Mouse (Mus musculus) cerebellum, postnatal 10 days (tissue): Measurements from ENCODE around the gene Rapgef5.
A peak's percentile ranks its signal among the peaks of the same experiment; 100 is the strongest.

Source experiments
- DNase-seq, 2 experiments: peaks; one replicate each; pipeline ENCODE4 v3.0.0; 2021; ENCODE audit warnings: mixed read lengths in 2 of 2

Rapgef5 gene

DNA sequence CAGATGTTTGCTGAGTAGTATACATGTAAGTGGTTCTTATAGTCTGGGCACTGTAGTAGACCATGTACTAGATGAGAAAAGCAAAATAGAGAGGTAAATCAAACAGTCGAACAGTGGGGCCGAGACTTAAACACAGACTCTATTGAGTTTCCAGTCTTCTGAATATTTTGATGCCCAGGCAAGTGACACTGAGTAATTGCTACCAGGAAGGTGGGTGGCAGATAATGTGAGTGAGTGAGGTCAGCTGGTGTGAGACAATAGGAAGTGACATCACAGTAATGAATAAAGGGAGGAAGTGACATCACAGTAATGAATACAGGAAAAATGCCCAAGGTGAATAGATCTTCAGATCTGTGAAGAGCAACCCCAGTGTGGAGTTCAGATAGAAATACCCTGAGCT, at the start of gene Rapgef5:
Gene Rapgef5 (plus strand): TSS at position 301 of the 400 bp plus-strand sequence.
- DNase-seq = no peak

- no peak for DNase-seq
These were observed 48.0 kb upstream of the Rapgef5 start for GRCm38 (mm10) chr12:117468329-117468728.

DNA sequence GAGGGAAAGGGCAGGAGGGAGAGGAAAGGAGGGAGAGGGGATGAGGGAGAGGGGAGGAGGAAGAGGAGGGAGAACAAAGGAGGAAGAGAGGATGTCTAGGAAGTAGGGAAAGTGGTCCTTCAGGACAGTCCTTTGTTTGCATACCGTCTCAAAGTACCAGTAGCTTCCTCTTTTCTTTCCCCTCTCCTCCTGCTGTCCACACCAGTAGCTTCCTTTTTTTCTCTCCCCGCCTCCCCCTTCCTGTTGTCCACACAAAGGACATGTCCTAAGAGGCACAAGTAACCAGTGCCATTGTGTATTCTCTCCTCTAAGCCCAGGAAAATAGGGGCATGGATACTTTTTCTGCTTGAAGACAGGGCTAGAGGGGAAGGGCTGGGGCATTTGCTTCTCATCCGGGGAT, 37.3 kb upstream of the Rapgef5 start:
- no peak for DNase-seq

DNA sequence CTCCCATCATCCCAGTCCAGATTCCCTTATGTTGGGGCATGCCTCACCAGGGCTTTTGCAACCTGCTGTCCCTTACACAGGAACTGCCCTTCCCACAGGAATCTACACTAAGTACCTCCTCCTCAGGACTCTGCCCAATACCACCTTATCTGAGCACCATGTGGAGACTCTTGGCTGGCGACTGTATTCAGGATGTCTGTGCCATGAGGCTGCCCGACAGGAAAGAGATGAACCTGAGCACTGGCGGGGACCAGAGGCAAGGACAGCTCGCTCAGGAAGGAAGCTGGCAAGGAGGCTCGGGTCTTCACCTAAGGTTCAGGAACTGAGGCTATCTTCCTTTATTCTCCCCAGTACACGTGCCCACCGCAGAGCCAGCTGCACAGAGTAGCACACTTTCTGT, 36.6 kb upstream of the Rapgef5 start:
- peak; percentile 15 to 22 for DNase-seq

GRCm38 (mm10) chr12:117480958-117481357, 35.3 kb upstream of the Rapgef5 start:
- no peak for DNase-seq

DNA sequence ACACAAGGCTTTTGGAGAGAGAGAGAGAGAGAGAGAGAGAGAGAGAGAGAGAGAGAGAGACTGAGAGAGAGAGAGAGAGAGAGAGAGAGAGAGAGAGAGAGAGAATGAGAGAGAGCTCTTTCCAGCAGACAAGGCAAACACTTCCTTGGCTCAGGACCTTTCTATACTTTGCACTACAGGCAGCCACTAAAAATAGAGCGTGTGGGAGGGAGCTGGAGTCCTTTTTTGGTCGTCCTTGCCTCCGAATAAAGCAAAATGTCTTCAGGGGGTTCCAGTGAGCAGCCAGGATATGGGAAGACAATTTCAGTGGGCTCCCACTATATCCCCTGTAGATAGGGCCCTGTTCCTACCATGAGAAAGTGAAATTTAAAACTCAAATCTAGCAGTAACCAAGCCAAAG, 33.6 kb upstream of the Rapgef5 start:
- DNase-seq = peak in 1 of 2 experiments; percentile 18

- DNase-seq = peak; percentile 16 to 27
These were observed 29.9 kb upstream of the Rapgef5 start for GRCm38 (mm10) chr12:117486118-117487057.

- no peak for DNase-seq
These were observed 19.6 kb upstream of the Rapgef5 start for GRCm38 (mm10) chr12:117496501-117497176.

DNA sequence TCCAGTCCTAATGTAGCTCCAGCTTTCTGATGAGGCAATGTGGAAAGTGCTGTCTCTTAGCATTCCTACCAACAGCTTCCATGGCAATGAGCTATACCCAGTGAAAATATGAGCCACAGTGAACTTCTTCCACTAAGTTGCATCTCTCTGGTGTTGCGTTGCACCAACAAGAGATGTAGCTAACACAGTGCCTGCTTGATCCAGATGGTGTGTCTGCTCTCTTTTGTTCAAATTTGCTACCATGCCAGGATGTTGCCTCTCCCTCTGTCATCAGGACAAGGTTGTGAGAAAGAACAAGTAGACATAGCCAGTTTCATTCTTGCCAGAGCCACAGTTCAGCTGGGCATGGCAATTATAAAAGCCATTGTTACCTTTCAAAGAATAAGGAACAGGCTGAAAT, 18.9 kb upstream of the Rapgef5 start:
- no peak for DNase-seq

- DNase-seq = no peak
These were observed 17.0 kb upstream of the Rapgef5 start for GRCm38 (mm10) chr12:117499242-117499641.

- DNase-seq = no peak
These were observed 15.1 kb upstream of the Rapgef5 start for GRCm38 (mm10) chr12:117501180-117501579.

GRCm38 (mm10) chr12:117502834-117503233, 13.4 kb upstream of the Rapgef5 start:
- DNase-seq = no peak

- no peak for DNase-seq
These were observed 11.1 kb upstream of the Rapgef5 start for GRCm38 (mm10) chr12:117505163-117505562.

DNA sequence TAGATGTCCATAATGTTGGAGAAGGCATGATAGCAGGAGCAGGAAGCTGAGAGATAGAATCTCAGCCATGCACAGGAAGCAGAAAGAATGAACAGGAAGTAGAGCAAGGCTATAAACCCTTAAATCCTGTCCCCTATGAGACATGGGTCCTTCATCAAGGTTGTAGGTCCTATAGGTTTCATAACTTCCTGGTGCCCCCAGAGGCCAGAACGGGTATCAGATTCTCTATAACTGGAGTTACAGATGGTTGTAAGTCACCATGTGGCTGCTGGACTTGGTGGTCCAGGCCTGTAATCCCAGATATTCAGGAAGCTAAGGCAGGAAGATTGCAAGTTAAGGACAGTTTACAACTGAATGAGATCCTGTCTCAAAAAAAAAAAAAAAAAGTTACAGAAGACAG, 8.5 kb upstream of the Rapgef5 start:
- no peak for DNase-seq

GRCm38 (mm10) chr12:117509919-117510318, 6.4 kb upstream of the Rapgef5 start:
- DNase-seq = no peak

DNA sequence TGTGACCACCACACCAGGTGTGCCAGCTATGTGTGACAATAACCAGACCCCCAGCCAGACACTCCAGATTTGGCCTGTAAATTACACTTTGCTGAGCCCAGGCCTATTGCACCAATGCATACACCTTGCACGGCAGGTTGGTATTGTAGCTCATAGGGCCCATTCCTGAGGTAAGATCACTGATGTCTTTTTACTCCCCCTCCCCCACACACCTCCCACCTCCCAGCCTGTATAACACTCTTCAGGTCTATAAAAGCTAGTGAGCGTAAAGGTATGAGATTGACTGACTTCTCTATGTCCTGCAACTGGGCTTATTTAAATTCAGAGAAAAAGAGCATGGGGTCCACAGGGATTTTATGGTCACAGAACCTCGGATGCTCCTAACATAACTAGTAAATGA, 3.8 kb upstream of the Rapgef5 start:
- no peak for DNase-seq

- DNase-seq = no peak
These were observed 2.9 kb upstream of the Rapgef5 start for GRCm38 (mm10) chr12:117513150-117513932.

GRCm38 (mm10) chr12:117517275-117517936, 1.1 kb downstream of the Rapgef5 start:
- DNase-seq = no peak

GRCm38 (mm10) chr12:117524311-117525013, 8.2 kb downstream of the Rapgef5 start:
- no peak for DNase-seq

DNA sequence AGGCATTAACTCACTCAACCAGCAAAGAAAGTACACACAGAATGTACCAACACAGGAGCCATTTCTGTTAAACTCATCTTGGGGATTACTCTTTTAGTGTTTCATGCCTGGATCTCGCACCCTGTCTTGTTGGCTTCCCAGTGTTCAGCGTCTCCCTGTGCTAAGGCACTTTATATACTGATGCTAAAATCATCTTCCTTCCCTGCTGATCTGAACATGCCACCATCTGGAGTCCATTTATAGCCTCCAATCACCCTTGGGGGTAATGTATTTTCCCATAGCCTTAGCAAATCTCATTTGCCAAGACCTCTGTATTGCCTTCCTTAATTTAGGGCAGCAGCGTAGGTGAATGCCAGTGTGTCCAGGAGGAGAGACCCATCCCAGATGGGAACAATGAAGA, 11.6 kb downstream of the Rapgef5 start:
- DNase-seq = no peak

DNA sequence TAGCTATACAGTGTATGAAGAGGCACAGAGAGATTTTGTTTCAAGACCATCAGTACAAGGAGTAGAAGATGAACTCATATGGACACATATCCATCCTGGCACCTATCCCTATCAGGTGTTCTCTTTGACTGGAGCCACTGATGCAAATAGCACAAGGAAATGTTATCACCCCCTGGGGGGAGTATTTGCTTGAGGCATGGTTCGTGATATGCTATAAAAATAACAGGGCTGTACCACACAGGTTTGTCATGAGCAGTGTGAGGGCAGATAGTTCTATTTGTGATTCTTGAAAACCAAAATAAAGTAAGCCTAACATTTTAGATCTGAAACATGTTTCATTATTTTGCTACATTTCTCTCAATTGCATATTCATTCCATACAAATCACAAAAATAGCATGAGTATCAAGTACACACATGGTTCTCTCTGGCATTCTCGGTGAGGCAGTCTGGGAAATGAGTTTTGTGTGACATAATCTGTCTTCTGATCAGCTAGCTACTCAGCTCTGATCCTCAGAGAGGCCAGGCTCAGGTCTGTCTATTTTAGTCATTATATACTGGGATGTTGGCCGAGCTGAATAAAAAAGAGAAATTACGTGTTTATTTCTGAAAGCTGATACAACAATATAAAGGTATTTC, 12.3 kb downstream of the Rapgef5 start:
- DNase-seq = peak in 1 of 2 experiments; percentile 11
